Mouse (Mus musculus) embryonic facial prominence, embryonic 12.5 days (tissue): ENCODE measurements around the gene Gm11168. TPM values are rescaled to one million over a fixed set of nuclear protein-coding genes. Genes with fewer than 3 reads are reported as not detected.
"Not testable (repeated sequence)": the region's sequence is repeated elsewhere in the genome, so short reads cannot be mapped to it uniquely, and the experiment has no call there.

Experiments
- ATAC-seq: fragments of 200-750 bp; cut with Nextera tagmentation; 2 replicates; pipeline ENCODE4 v1.8.0; 2017; ENCODE audit not compliant: insufficient number of reproducible peaks, insufficient read depth, low FRiP score, low TSS enrichment
- H3K27ac ChIP-seq: fragments of 300-500 bp; sonication (generic); 2 replicates; pipeline ENCODE4 v1.5.1; 2016; ENCODE audit warnings: mild to moderate bottlenecking
- H3K27me3 ChIP-seq: fragments of 300-500 bp; sonication (generic); 2 replicates; pipeline ENCODE4 v1.6.1; 2016; ENCODE audit warnings: mild to moderate bottlenecking, moderate library complexity
- H3K36me3 ChIP-seq: fragments of 300-500 bp; sonication (generic); 2 replicates; pipeline ENCODE4 v1.6.1; 2016; ENCODE audit warnings: mild to moderate bottlenecking
- H3K4me1 ChIP-seq: fragments of 300-500 bp; sonication (generic); 2 replicates; pipeline ENCODE4 v1.6.1; 2016
- H3K4me2 ChIP-seq: fragments of 300-500 bp; sonication (generic); replicated peaks from 2 replicates; pipeline ENCODE4 v1.6.1; 2016; ENCODE audit warnings: mild to moderate bottlenecking, moderate library complexity
- H3K4me3 ChIP-seq: fragments of 300-500 bp; sonication (generic); 2 replicates; pipeline ENCODE4 v1.5.1; 2016; ENCODE audit warnings: mild to moderate bottlenecking
- H3K9ac ChIP-seq: fragments of 300-500 bp; sonication (generic); 2 replicates; pipeline ENCODE4 v1.6.1; 2016; ENCODE audit warnings: mild to moderate bottlenecking, moderate library complexity
- H3K9me3 ChIP-seq: fragments of 300-500 bp; sonication (generic); 2 replicates; pipeline ENCODE4 v1.6.1; 2016; ENCODE audit warnings: mild to moderate bottlenecking, moderate library complexity
- WGBS: fragments of 180-500 bp; shearing (Covaris S2); methylation state at CpG from one replicate; pipeline ENCODE4 v1.1.7; 2016; 5-methylcytosine and 5-hydroxymethylcytosine counted together
- microRNA-seq: library from miRNA; unstranded; fragments of <30 nt; microRNA quantifications from one replicate; pipeline ENCODE4, GENCODE M21; 2017
- polyA plus RNA-seq: library from polyadenylated mRNA; unstranded; fragments of >200 nt; fragmentation: Nextera tagmentation; extraction: Ambion mirVana; gene quantifications from 2 replicates; pipeline ENCODE4 v1.2.1, GENCODE M21; 2016

The Gm11168 gene
- polyA plus RNA-seq, 1 experiment from 2014 or later = not detected

- H3K27ac ChIP-seq, H3K4me2 ChIP-seq, H3K4me3 ChIP-seq, H3K36me3 ChIP-seq, H3K27me3 ChIP-seq, H3K9me3 ChIP-seq, ATAC-seq, H3K4me1 ChIP-seq, H3K9ac ChIP-seq: not testable (repeated sequence)
- WGBS = 64% methylated on average over 13 of the region's 16 CpGs
Measured at GRCm38 (mm10) chr9:3029276-3030000, 26.3 kb downstream of the Gm11168 start.

DNA sequence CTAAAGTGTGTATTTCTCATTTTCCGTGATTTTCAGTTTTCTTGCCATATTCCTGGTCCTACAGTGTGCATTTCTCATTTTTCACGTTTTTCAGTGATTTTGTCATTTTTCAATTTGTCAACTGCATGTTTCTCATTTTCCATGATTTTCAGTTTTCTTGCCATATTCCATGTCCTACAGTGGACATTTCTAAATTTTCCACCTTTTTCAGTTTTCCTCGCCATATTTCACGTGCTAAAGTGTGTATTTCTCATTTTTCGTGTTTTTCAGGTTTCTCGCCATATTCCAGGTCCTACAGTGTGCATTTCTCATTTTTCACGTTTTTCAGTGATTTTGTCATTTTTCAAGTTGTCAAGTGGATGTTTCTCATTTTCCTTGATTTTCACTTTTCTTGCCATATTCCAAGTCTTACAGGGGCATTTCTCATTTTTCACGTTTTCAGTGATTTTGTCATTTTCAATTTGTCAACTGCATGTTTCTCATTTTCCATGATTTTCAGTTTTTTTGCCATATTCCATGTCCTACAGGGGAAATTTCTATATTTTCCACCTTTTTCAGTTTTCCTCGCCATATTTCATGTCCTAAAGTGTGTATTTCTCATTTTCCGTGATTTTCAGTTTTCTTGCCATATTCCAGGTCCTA, 27.7 kb downstream of the Gm11168 start:
- not testable (repeated sequence) for H3K4me1 ChIP-seq, H3K36me3 ChIP-seq, ATAC-seq, H3K9ac ChIP-seq, H3K9me3 ChIP-seq, H3K27ac ChIP-seq, H3K4me2 ChIP-seq, H3K4me3 ChIP-seq, H3K27me3 ChIP-seq
- WGBS = 51% methylated on average over 2 of the region's 10 CpGs

GRCm38 (mm10) chr9:3034299-3034698, 31.2 kb downstream of the Gm11168 start, which contains the start of gene Gm17535:
Gene Gm17535 (plus strand): TSS chr9:3034599.
- not testable (repeated sequence) for H3K4me1 ChIP-seq, H3K9me3 ChIP-seq, H3K27ac ChIP-seq, ATAC-seq, H3K36me3 ChIP-seq, H3K27me3 ChIP-seq, H3K4me2 ChIP-seq, H3K4me3 ChIP-seq, H3K9ac ChIP-seq
- 33% methylated on average over 1 of the region's 8 CpGs for WGBS

DNA sequence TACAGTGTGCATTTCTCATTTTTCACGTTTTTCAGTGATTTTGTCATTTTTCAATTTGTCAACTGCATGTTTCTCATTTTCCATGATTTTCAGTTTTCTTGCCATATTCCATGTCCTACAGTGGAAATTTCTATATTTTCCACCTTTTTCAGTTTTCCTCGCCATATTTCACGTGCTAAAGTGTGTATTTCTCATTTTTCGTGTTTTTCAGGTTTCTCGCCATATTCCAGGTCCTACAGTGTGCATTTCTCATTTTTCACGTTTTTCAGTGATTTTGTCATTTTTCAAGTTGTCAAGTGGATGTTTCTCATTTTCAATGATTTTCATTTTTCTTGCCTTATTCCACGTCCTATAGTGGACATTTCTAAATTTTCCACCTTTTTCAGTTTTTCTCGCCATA, 33.4 kb downstream of the Gm11168 start, which contains the start of gene Gm10715:
Gene Gm10715, plus strand, starts transcription at position 301 of the 400 bp plus-strand sequence.
- not testable (repeated sequence) for H3K4me2 ChIP-seq, H3K36me3 ChIP-seq, ATAC-seq, H3K4me3 ChIP-seq, H3K9ac ChIP-seq, H3K27me3 ChIP-seq, H3K9me3 ChIP-seq, H3K27ac ChIP-seq, H3K4me1 ChIP-seq
- WGBS = 78% methylated on average over 8 of the region's 8 CpGs

DNA sequence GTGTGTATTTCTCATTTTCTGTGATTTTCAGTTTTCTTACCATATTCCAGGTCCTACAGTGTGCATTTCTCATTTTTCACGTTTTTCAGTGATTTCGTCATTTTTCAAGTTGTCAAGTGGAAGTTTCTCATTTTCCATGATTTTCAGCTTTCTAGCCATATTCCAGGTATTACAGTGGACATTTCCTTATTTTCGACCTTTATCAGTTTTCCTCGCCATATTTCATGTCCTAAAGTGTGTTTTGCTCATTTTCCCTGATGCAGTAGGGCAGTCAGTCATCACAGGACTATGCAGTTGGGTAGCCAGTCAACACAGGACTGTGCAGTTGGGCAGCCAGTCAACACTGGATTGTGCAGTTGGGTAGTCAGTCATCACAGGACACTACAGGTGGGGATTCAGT, 35.0 kb downstream of the Gm11168 start:
- not testable (repeated sequence) for ATAC-seq, H3K4me3 ChIP-seq, H3K9ac ChIP-seq, H3K27me3 ChIP-seq, H3K4me1 ChIP-seq, H3K36me3 ChIP-seq, H3K27ac ChIP-seq, H3K4me2 ChIP-seq
- WGBS = 71% methylated on average over 4 of the region's 4 CpGs
- peaks cover 12% of the 10 kb centered on the region for H3K9me3 ChIP-seq

Small RNAs within 50 kb of the gene (microRNA-seq; reads per million reads assigned to microRNA genes)
- gene Mir101c = not detected

Other genes starting within 250 kb of the Gm11168 start
- not detected in 2 replicates for gene Gm10722, start 2.4 kb upstream of the Gm11168 start, polyA plus RNA-seq
- not detected in 2 replicates for gene Gm10721, start 9.8 kb downstream of the Gm11168 start, polyA plus RNA-seq
- gene Gm10720, start 12.3 kb downstream of the Gm11168 start, polyA plus RNA-seq = not detected in 2 replicates
- gene Gm10719, start 14.1 kb downstream of the Gm11168 start, polyA plus RNA-seq = not detected in 2 replicates
- 0.26 TPM in 1 of 2 replicates, not detected in the other for gene Gm10718, start 20.2 kb downstream of the Gm11168 start, polyA plus RNA-seq
- gene Gm10717, start 22.1 kb downstream of the Gm11168 start, polyA plus RNA-seq = not detected in 2 replicates
- not detected in 2 replicates for gene Gm17535, start 31.3 kb downstream of the Gm11168 start, polyA plus RNA-seq
- gene Gm10715, start 33.5 kb downstream of the Gm11168 start, polyA plus RNA-seq = not detected in 2 replicates